Mouse (Mus musculus): ENCODE results near the gene Cdh12. TPM values are rescaled to one million over a fixed set of nuclear protein-coding genes. Genes with fewer than 3 reads are reported as not detected.

Gene Cdh12
- total and polyA plus RNA-seq, 2 experiments from 2014 or later, result 14.3 to 14.5 TPM

DNA sequence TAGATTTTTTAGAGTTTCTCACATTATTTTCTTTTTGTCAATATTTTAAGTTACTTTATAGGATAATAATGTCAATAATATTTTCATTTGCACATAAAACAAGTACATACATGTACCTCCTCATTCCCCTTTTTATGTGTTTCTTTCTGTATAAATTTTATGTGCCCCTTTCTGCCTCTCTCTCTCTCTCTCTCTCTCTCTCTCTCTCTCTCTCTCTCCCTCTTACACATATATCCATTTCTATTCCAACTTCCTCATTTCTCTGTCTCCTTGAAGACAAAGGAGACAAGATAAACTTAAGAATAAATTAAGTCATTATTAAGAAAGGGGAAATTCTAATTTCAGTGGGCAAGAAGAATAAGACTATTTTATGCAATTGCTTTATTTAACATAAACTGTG, 324.4 kb downstream of the Cdh12 start:
- TF ChIP-seq CTCF (IDR thresholded peaks at IDR 0.05), result no peak
- Histone ChIP-seq H3K27me3 (ENCODE audit: insufficient read depth, low read length) (no peaks in the 10 kb centered on the region), H3K27ac (ENCODE audit: low read depth, low read length) (no peak overlapping the region), H3K36me3 (ENCODE audit: insufficient read depth, low read length) (no peaks in the 10 kb centered on the region), H3K9me3 (ENCODE audit: low read length) (no peaks in the 10 kb centered on the region), H3K4me3 (ENCODE audit: low read depth, low read length) (no peak overlapping the region), H3K9ac (replicated peaks; ENCODE audit: low read length, poor library complexity, severe bottlenecking) (no peak overlapping the region), H3K4me2 (ENCODE audit: low read depth, low read length, poor library complexity, severe bottlenecking) (no peak overlapping the region), H3K4me1 (ENCODE audit: insufficient read depth, low read length) (no peaks in the 10 kb centered on the region)
- no peak for DNase-seq (ENCODE audit: low spot score)
- ATAC-seq (ENCODE audit: low FRiP score), result no peak

DNA sequence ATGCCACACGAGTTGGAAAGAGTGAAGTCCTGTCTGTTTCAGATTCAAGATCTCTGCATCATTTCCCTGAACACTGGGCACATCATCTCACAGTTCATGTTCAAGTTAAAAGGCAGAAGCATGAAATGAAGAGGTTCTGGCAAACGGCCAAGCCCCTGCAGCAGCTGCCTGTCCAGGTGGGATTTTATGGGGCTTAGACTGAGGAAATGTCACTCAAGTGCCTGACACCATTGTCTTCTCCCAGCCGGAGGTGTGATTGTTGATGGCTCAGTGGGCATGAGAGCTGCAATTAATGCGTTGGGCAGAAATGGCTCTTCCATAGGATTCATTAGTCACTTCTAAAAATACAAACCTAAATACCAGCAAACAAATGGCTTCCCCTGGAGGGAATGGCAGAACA, 347.9 kb downstream of the Cdh12 start:
- H3K4me3 ChIP-seq (ENCODE audit: low read depth, low read length), result no peak overlapping the region
- H3K9ac ChIP-seq (replicated peaks; ENCODE audit: low read length, poor library complexity, severe bottlenecking), result no peak overlapping the region
- no peaks in the 10 kb centered on the region for H3K36me3 ChIP-seq (ENCODE audit: insufficient read depth, low read length)
- no peak overlapping the region for H3K27ac ChIP-seq (ENCODE audit: low read depth, low read length)
- no peak for ATAC-seq (ENCODE audit: low FRiP score)
- no peaks in the 10 kb centered on the region for H3K9me3 ChIP-seq (ENCODE audit: low read length)
- DNase-seq (ENCODE audit: low spot score), result peak; percentile 29
- 24% methylated on average over 4 of the region's 4 CpGs for WGBS
- H3K27me3 ChIP-seq (ENCODE audit: insufficient read depth, low read length), result no peaks in the 10 kb centered on the region
- H3K4me1 ChIP-seq (ENCODE audit: insufficient read depth, low read length), result no peaks in the 10 kb centered on the region
- TF ChIP-seq CTCF (IDR thresholded peaks at IDR 0.05), result no peak
- no peak overlapping the region for H3K4me2 ChIP-seq (ENCODE audit: low read depth, low read length, poor library complexity, severe bottlenecking)

DNA sequence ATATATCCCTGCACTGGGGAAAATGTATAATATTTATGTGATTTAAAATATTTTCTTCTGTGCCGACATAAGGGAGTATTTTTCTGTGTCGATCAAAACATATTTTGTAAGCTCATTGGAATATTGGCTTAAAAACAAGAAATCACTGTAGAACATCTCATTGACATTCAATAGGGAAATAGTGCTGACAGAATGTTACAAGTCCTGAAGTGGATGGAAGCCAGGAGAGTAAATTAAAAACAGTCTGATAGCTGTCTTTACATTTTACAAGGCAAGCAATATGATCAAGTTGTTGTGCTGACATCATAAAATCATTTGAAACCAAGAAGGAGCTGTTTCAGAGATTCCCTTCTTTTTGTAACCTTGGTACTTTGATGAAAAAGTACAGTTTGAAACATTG, 349.5 kb downstream of the Cdh12 start:
- 87% methylated on average over 2 of the region's 2 CpGs for WGBS
- Histone ChIP-seq H3K9me3 (ENCODE audit: low read length) (no peaks in the 10 kb centered on the region), H3K36me3 (ENCODE audit: insufficient read depth, low read length) (no peaks in the 10 kb centered on the region), H3K4me3 (ENCODE audit: low read depth, low read length) (no peak overlapping the region), H3K4me2 (ENCODE audit: low read depth, low read length, poor library complexity, severe bottlenecking) (no peak overlapping the region), H3K27me3 (ENCODE audit: insufficient read depth, low read length) (no peaks in the 10 kb centered on the region), H3K9ac (replicated peaks; ENCODE audit: low read length, poor library complexity, severe bottlenecking) (no peak overlapping the region), H3K27ac (ENCODE audit: low read depth, low read length) (no peak overlapping the region), H3K4me1 (ENCODE audit: insufficient read depth, low read length) (no peaks in the 10 kb centered on the region)
- DNase-seq (ENCODE audit: low spot score) (no peak), ATAC-seq (ENCODE audit: low FRiP score) (no peak)
- TF ChIP-seq CTCF (IDR thresholded peaks at IDR 0.05), result no peak

DNA sequence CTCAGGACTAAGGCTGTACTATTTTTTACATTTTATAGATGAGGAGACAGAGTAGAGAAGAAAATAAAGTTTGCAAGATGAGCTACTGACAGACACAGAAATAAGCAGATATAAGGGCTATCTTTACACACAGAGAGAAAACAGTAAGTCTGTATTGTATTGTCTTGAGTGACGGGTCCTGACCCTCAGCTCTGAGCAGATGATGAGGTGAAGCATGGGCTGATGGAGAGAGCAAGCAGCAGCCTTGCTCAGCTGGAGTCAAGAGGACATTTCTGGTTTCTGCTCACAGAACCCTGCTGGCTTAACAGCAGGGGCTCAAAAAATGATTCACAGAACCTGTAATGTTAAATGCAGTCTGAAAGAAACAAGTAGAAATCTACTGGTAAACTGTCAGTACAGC, 386.8 kb downstream of the Cdh12 start:
- Histone ChIP-seq H3K4me1 (ENCODE audit: insufficient read depth, low read length) (no peaks in the 10 kb centered on the region), H3K27me3 (ENCODE audit: insufficient read depth, low read length) (no peaks in the 10 kb centered on the region), H3K9ac (replicated peaks; ENCODE audit: low read length, poor library complexity, severe bottlenecking) (no peak overlapping the region), H3K36me3 (ENCODE audit: insufficient read depth, low read length) (no peaks in the 10 kb centered on the region), H3K27ac (ENCODE audit: low read depth, low read length) (no peak overlapping the region), H3K4me2 (ENCODE audit: low read depth, low read length, poor library complexity, severe bottlenecking) (no peak overlapping the region), H3K9me3 (ENCODE audit: low read length) (no peaks in the 10 kb centered on the region), H3K4me3 (ENCODE audit: low read depth, low read length) (no peak overlapping the region)
- ATAC-seq (ENCODE audit: low FRiP score), result no peak
- WGBS, result 74% methylated on average over 1 of the region's 1 CpGs
- no peak for TF ChIP-seq CTCF (IDR thresholded peaks at IDR 0.05)
- peak; percentile 4 for DNase-seq (ENCODE audit: low spot score)

DNA sequence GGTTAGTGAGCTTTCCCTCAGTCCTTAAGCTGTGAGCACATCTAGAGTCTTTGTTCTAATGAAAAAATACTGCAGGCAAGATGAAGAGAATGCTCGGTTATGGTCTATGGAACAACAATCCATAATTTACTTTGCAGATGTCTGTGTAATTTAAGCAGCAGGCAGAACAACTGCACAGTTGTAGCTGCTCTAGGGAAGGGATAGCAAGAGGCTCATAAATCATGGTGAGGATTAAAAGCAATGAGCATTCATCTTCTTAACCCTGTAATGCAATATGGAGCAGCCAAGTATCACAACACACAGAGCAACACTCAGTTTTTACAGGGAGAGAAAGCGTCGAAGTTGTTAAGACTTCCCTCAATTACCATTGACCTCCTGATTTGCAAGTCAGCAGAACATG, 387.9 kb downstream of the Cdh12 start:
- H3K27me3 ChIP-seq (ENCODE audit: insufficient read depth, low read length), result no peaks in the 10 kb centered on the region
- no peak overlapping the region for H3K27ac ChIP-seq (ENCODE audit: low read depth, low read length)
- H3K36me3 ChIP-seq (ENCODE audit: insufficient read depth, low read length), result no peaks in the 10 kb centered on the region
- H3K4me2 ChIP-seq (ENCODE audit: low read depth, low read length, poor library complexity, severe bottlenecking), result no peak overlapping the region
- no peaks in the 10 kb centered on the region for H3K9me3 ChIP-seq (ENCODE audit: low read length)
- DNase-seq (ENCODE audit: low spot score) (peak; percentile 34), ATAC-seq (ENCODE audit: low FRiP score) (no peak)
- no peak overlapping the region for H3K4me3 ChIP-seq (ENCODE audit: low read depth, low read length)
- 60% methylated on average over 3 of the region's 3 CpGs for WGBS
- H3K9ac ChIP-seq (replicated peaks; ENCODE audit: low read length, poor library complexity, severe bottlenecking), result no peak overlapping the region
- no peak for TF ChIP-seq CTCF (IDR thresholded peaks at IDR 0.05)
- no peaks in the 10 kb centered on the region for H3K4me1 ChIP-seq (ENCODE audit: insufficient read depth, low read length)

DNA sequence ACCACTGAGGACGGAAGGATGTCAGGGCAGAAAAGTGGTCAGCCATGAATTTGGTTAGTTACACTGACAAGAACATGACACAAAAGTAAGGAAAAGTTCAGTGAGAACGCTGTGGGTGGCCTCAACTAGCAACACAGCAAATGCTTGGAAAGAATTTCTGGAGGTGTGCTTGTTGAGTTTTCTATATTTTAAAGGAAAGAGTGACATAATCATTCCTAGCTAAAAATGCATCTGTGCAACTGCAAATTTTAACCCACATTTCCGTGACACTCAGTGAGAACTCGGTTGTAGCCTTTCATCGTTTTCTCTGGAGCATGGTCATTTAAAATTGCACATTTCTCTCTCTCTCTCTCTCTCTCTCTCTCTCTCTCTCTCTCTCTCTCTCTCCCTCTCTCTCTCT, 392.4 kb downstream of the Cdh12 start:
- Histone ChIP-seq H3K27ac (ENCODE audit: low read depth, low read length) (no peak overlapping the region), H3K27me3 (ENCODE audit: insufficient read depth, low read length) (no peaks in the 10 kb centered on the region), H3K9ac (replicated peaks; ENCODE audit: low read length, poor library complexity, severe bottlenecking) (no peak overlapping the region), H3K4me2 (ENCODE audit: low read depth, low read length, poor library complexity, severe bottlenecking) (no peak overlapping the region), H3K9me3 (ENCODE audit: low read length) (no peaks in the 10 kb centered on the region), H3K4me3 (ENCODE audit: low read depth, low read length) (no peak overlapping the region), H3K36me3 (ENCODE audit: insufficient read depth, low read length) (no peaks in the 10 kb centered on the region), H3K4me1 (ENCODE audit: insufficient read depth, low read length) (no peaks in the 10 kb centered on the region)
- no peak for DNase-seq (ENCODE audit: low spot score)
- no peak for TF ChIP-seq CTCF (IDR thresholded peaks at IDR 0.05)
- 97% methylated on average over 5 of the region's 5 CpGs for WGBS
- ATAC-seq (ENCODE audit: low FRiP score), result no peak

DNA sequence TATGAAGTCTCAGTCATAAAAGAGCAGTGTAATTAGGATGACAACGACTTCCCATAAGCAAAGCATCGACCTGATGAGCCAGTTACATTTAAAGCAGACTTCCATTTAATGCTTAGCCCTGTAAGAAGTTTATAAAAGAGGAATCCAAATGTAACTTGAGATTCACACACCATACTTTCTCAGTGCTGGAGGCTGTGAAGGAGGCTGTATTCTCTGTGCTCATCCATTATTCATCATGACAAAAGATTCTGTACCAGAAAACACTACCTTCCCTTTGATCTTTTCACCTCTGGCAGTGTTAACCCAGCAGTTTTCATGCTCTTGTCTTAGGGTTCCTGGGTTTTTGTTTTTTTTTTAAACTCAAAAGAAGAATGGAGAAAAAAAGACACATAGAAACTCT, 414.0 kb downstream of the Cdh12 start:
- Histone ChIP-seq H3K9me3 (ENCODE audit: low read length) (no peaks in the 10 kb centered on the region), H3K9ac (replicated peaks; ENCODE audit: low read length, poor library complexity, severe bottlenecking) (no peak overlapping the region), H3K4me1 (ENCODE audit: insufficient read depth, low read length) (no peaks in the 10 kb centered on the region), H3K27me3 (ENCODE audit: insufficient read depth, low read length) (no peaks in the 10 kb centered on the region), H3K36me3 (ENCODE audit: insufficient read depth, low read length) (no peaks in the 10 kb centered on the region), H3K27ac (ENCODE audit: low read depth, low read length) (no peak overlapping the region), H3K4me3 (ENCODE audit: low read depth, low read length) (no peak overlapping the region), H3K4me2 (ENCODE audit: low read depth, low read length, poor library complexity, severe bottlenecking) (no peak overlapping the region)
- TF ChIP-seq CTCF (IDR thresholded peaks at IDR 0.05), result no peak
- ATAC-seq (ENCODE audit: low FRiP score), result no peak
- 47% methylated on average over 2 of the region's 2 CpGs for WGBS
- DNase-seq (ENCODE audit: low spot score), result no peak

Measured in midbrain, postnatal 0 days (tissue).